Mouse (Mus musculus): ENCODE results near the gene Vav2. TPM values are rescaled to one million over a fixed set of nuclear protein-coding genes. Genes with fewer than 3 reads are reported as not detected.

The Vav2 gene
- polyA plus RNA-seq (2015; fragmentation: Nextera tagmentation; extraction: Ambion mirVana): 5.8 and 6.7 TPM in 2 replicates

DNA sequence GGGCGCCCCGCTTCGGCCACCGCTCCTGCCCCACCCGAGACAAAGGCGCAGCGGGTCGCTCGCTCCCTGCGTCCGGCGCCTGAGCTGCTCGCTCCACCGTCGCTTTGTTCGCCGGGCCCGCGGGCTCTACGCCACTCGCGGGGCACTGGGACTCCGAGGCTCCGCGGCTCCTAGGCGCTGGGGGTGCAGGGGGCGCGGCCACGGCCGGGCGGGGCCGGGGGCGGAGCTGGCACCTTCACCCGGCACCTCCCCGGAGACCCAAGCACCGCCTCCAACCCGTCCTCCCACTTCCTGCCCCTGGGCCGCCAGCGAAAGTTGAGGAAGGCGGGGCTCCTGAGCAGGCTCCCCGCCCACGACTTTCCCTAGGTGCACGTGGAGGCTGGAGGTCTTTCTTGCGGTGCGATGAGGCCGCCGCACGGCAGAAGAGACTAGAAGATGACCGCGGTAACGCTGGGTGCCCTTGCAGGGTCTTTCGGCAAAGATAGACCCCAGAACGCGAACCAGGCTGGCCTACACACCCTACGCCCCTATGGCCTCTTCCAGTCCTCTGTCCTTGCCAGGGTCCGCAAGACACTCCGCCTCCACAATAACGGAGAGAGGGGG, at the start of gene Vav2:
Gene Vav2, minus strand, starts transcription at position 179 of the 603 bp plus-strand sequence.
- Histone ChIP-seq H3K4me2 (replicated peaks) (peak within 1 kb of the TSS; percentile 97), H3K27me3 (no peaks in the 10 kb centered on the region), H3K27ac (replicated peaks) (peak within 1 kb of the TSS; percentile 75), H3K9me3 (replicated peaks) (no peaks in the 10 kb centered on the region), H3K36me3 (no peaks in the 10 kb centered on the region), H3K9ac (peak within 1 kb of the TSS; percentile 64), H3K4me1 (peaks cover 42% of the 10 kb centered on the region), H3K4me3 (replicated peaks) (peak within 1 kb of the TSS; percentile 73)
- peak; percentile 94 for ATAC-seq (ENCODE audit: insufficient number of reproducible peaks, low FRiP score, low TSS enrichment, low read depth)
- 1% methylated on average over 57 of the region's 58 CpGs for WGBS

DNA sequence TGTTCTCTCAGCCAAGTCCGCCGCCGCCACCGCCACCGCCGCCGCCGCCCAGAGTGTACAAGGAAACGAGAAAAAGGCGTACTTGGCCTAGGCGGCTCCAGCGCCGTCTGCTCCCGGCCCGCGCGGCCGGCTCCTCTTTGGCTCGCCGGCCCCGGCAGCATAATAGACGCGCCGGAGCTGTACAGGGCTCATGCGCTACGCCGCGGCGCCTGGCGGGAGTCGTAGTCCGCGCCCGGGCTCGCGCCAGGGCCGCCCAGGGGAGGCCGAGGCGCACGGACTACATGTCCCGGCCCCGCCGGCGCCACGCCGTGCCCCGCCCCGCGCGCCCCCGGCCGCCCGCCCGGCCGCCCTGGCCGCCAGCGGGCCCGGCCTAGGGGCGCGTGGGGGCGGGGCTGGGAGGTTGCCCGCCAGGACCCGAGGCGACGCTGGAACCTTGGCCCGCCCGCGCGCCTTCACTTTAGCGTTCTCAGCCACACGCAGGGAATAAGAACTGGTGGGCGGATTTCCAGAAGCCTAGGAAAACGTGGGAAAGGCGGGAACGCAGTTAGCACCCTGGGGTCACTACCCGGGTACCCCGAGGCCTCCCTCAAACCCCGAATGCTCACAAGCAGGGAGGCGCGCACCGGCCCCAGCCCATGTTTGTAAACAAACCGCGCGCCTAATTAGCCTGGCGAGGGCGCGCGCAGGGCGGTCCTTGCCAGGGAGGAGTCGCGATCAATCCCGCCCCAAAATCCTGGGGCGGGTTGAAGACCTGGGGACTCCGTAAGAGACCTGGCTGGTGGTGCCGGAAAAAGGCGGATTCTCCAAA, 48.9 kb upstream of the Vav2 start:
- peak; percentile 98 for ATAC-seq (ENCODE audit: insufficient number of reproducible peaks, low FRiP score, low TSS enrichment, low read depth)
- H3K9me3 ChIP-seq (replicated peaks): no peaks in the 10 kb centered on the region
- WGBS: under 1% methylated on average over 91 of the region's 96 CpGs

DNA sequence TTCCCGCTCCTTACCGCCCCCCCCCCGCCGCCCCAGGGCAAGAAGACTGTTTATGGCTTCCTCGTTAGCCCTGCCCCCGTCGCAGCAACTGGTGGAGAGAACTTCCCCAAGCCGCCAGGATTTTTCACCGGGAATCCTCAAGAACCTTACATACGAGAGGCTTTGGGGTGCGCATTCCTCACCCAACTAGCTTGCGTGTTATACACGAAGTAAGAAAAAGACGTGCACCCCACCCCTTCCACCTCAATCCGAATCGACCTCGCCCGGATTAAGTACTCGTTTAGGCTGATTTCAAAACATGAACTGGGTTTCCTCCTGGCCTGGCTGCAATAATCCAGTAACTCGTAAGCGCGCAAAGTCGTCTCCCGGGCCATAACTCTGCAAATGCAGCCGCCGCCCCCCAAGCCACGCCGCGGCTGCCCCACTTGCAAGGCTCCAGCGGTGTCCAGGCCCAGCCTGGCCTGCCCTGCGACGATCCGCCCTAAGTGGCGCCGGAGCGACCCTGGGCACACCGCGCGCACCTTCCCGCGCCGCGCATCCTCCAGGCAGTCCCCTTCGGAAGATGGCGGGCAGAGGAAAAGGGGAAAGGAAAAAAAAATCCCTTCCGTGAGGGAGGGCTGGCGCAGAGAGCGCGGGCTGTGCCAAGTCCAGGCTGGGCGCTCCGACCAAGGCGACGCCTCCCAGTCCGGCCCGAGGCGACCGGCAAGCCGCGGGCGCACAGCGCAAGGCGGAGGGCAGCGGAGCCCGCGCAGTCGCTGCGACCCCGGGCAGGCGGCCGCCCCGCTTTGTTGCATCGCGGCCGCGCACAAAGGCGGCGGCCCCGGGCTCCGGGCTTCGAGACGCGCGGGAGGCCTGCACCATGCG, 48.0 kb upstream of the Vav2 start:
- Histone ChIP-seq H3K36me3 (no peaks in the 10 kb centered on the region), H3K27me3 (no peaks in the 10 kb centered on the region), H3K27ac (replicated peaks) (peak overlapping the region; percentile 96), H3K4me3 (replicated peaks) (peak overlapping the region; percentile 98), H3K9ac (peak overlapping the region; percentile 96), H3K4me1 (peaks cover 55% of the 10 kb centered on the region), H3K4me2 (replicated peaks) (peak overlapping the region; percentile 68), H3K9me3 (replicated peaks) (no peaks in the 10 kb centered on the region)
- WGBS: under 1% methylated on average over 84 of the region's 84 CpGs
- peak; percentile 25 for ATAC-seq (ENCODE audit: insufficient number of reproducible peaks, low FRiP score, low TSS enrichment, low read depth)

More for the DNA sequence above, 48.9 kb upstream of the Vav2 start:
- Histone ChIP-seq H3K27me3 (no peaks in the 10 kb centered on the region), H3K36me3 (no peaks in the 10 kb centered on the region), H3K9ac (peak overlapping the region; percentile 96), H3K4me3 (replicated peaks) (peak overlapping the region; percentile 98), H3K4me2 (replicated peaks) (peak overlapping the region; percentile 68), H3K4me1 (peaks cover 46% of the 10 kb centered on the region), H3K27ac (replicated peaks) (peak overlapping the region; percentile 96)

DNA sequence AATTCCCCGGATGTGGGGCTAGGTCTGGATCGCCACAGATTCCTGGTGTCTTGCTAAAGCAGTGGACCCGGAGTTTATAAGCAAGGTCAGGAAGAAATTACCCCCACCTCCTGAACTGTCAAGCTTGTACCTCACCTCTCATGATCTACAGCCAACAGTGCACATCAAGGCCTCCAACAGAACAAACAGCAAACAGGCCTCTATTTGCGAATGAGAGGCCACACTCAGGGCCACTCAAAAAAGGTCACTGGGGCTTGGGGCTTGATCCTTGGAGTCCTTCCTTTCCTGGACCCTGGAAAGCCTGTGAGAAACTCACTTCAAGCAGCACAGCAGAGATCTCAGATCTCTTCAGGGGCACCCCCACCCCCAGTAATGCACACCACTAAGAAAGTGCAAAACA, 47.1 kb upstream of the Vav2 start:
- Histone ChIP-seq H3K9ac (peak overlapping the region; percentile 96), H3K4me1 (peaks cover 64% of the 10 kb centered on the region), H3K27ac (replicated peaks) (peak overlapping the region; percentile 96; the same call in 1 of the 2 replicates), H3K27me3 (no peaks in the 10 kb centered on the region), H3K9me3 (replicated peaks) (no peaks in the 10 kb centered on the region), H3K4me3 (replicated peaks) (peak overlapping the region; percentile 98), H3K4me2 (replicated peaks) (peak overlapping the region; percentile 68), H3K36me3 (no peaks in the 10 kb centered on the region)
- ATAC-seq (ENCODE audit: insufficient number of reproducible peaks, low FRiP score, low TSS enrichment, low read depth): no peak
- 23% methylated on average over 4 of the region's 4 CpGs for WGBS

DNA sequence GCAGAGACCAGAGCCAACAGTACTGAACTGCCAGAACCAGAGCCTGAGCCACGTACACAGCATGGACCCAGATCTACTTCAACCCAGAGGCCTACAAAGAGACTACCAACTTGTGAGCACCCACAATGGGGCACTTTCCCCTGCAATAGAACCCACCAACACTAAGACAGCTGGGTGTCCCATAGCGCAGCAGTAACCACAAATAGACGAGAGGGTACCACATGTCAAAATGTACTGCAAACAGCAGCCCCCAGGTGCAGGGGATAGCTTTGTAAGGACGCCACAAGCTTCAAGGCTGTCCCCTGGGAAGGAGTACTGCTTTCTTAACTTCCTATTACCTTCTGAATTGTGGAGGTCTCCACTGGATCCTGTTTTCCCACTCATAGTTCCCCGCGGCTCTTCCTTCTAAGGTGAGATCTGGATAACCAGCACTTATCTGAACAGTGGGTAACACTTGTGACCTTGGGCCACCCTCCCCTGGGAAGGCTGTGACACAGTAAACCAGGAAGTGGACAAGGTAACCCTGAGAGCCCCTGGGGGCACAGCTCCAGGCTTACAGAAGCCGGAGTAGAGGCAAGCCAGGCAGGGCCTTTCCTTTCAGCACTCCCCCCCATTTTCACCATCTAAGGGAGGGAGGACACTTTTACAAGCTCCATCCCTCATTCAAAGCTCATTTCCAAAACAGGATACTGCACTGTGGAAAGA, 46.4 kb upstream of the Vav2 start:
- no peak overlapping the region for H3K9ac ChIP-seq
- H3K27me3 ChIP-seq: no peaks in the 10 kb centered on the region
- H3K27ac ChIP-seq (replicated peaks): no peak overlapping the region
- peak overlapping the region; percentile 68 for H3K4me2 ChIP-seq (replicated peaks)
- peak overlapping the region; percentile 98 for H3K4me3 ChIP-seq (replicated peaks)
- peaks cover 66% of the 10 kb centered on the region for H3K4me1 ChIP-seq
- 60% methylated on average over 7 of the region's 7 CpGs for WGBS
- no peaks in the 10 kb centered on the region for H3K9me3 ChIP-seq (replicated peaks)
- peaks cover 2% of the 10 kb centered on the region; the same call in 1 of the 2 replicates for H3K36me3 ChIP-seq
- ATAC-seq (ENCODE audit: insufficient number of reproducible peaks, low FRiP score, low TSS enrichment, low read depth): no peak

DNA sequence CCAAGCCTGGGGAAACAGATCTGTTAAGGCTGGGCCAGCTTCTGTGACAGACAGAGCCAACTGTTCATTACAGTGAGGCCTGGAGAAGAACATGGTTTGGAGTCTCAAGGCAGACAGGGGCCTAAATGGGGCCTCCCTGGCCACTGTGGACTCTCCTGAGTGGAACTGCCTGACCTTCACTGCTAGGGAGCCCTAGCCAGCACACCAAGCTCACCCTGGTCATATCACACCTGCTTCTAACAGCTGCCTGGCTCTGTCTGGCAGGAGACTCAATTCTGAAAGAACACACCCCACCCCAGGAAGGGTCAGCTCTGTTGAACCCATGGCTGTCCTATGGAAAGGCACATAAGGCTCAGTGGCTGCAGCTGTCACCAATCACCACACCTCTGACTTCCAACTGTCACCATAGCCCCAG, 44.3 kb upstream of the Vav2 start:
- Histone ChIP-seq H3K4me1 (peaks cover 60% of the 10 kb centered on the region), H3K27ac (replicated peaks) (no peak overlapping the region), H3K4me2 (replicated peaks) (no peak overlapping the region), H3K9ac (no peak overlapping the region), H3K36me3 (peaks cover 12% of the 10 kb centered on the region; the same call in 1 of the 2 replicates), H3K9me3 (replicated peaks) (no peaks in the 10 kb centered on the region), H3K27me3 (no peaks in the 10 kb centered on the region), H3K4me3 (replicated peaks) (no peak overlapping the region)
- no peak for ATAC-seq (ENCODE audit: insufficient number of reproducible peaks, low FRiP score, low TSS enrichment, low read depth)

DNA sequence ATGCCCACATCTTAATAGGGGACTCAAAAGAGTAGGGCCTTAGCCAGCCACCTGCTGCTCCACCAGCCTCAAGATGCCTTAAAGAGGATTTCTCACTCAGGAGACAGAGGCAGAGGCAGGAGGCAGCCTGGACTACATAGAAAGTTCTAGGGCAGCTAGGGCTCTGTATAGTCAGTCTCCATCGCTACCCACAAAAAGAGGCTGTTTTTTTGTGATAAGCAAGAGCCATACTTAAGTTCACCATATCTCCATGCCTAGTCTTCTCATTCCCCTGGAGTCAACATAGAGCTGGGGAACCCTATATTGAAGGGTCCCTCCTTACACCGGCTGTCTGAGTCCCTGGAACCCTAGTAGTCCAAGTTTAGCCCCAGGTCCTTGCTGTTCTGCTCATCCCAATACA, 43.7 kb upstream of the Vav2 start:
- H3K27me3 ChIP-seq: no peaks in the 10 kb centered on the region
- H3K4me1 ChIP-seq: peaks cover 60% of the 10 kb centered on the region
- H3K36me3 ChIP-seq: peaks cover 19% of the 10 kb centered on the region; the same call in 1 of the 2 replicates
- no peak overlapping the region for H3K4me2 ChIP-seq (replicated peaks)
- H3K27ac ChIP-seq (replicated peaks): no peak overlapping the region
- no peak overlapping the region for H3K9ac ChIP-seq
- H3K9me3 ChIP-seq (replicated peaks): no peaks in the 10 kb centered on the region
- H3K4me3 ChIP-seq (replicated peaks): no peak overlapping the region
- no peak for ATAC-seq (ENCODE audit: insufficient number of reproducible peaks, low FRiP score, low TSS enrichment, low read depth)
- WGBS: 96% methylated on average over 2 of the region's 2 CpGs

DNA sequence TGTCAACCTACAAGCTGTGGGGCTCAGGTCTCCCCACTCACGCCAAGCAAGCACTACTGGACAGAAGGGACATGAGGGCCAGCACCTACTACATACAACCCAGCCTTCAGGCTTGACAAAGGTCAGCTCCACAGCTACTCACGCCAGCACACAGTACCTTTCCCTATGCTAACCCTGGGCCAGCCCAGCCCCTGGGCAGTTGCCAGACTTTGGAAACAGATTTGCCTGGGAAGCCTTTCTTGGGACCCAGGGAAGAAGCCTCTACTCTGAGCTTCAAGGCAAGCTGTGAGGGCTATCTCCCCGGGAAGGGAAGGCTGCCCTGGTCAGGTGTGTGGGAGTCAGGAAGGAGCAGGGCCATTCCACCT, 43.1 kb upstream of the Vav2 start:
- WGBS: 65% methylated on average over 3 of the region's 3 CpGs
- Histone ChIP-seq H3K27ac (replicated peaks) (no peak overlapping the region), H3K36me3 (peaks cover 23% of the 10 kb centered on the region; the same call in 1 of the 2 replicates), H3K9me3 (replicated peaks) (no peaks in the 10 kb centered on the region), H3K9ac (no peak overlapping the region), H3K27me3 (no peaks in the 10 kb centered on the region), H3K4me3 (replicated peaks) (no peak overlapping the region), H3K4me1 (peaks cover 60% of the 10 kb centered on the region), H3K4me2 (replicated peaks) (no peak overlapping the region)
- ATAC-seq (ENCODE audit: insufficient number of reproducible peaks, low FRiP score, low TSS enrichment, low read depth): no peak

DNA sequence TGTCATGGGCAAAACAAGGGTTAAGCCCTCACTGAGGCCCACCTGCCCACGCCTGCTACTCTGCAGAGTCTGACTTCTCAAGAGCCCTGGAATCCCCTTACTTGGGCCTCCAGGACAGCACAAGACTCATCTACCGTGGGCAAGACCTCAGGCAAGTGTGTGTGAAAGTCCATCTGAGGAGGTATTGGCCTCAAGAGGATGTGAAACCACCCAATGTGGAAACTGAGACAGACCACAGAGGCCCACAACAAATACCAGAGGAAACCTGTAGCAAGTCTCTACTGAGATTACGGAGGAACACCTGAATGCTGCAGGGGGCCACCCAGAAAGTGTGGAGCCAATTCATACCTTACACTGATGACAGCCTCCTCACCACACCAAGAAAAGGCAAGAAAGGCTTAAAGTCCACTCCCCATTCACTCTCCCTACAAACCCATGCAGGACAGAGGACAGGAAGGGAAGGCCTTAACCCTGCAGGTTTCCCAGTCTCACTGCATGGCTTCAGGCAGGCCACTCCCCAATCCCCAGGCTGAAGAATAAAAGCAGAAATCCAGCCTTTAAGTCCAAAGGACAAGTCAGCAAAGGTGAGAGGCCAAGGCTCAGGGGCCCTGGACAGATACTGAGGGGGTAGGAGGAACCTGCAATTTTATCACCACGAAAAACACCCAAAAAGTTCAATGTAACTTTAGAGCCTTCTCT, 42.6 kb upstream of the Vav2 start:
- Histone ChIP-seq H3K9ac (no peak overlapping the region), H3K4me1 (peaks cover 60% of the 10 kb centered on the region), H3K9me3 (replicated peaks) (no peaks in the 10 kb centered on the region), H3K27me3 (no peaks in the 10 kb centered on the region), H3K27ac (replicated peaks) (no peak overlapping the region), H3K4me3 (replicated peaks) (no peak overlapping the region), H3K36me3 (peaks cover 24% of the 10 kb centered on the region), H3K4me2 (replicated peaks) (no peak overlapping the region)
- no peak for ATAC-seq (ENCODE audit: insufficient number of reproducible peaks, low FRiP score, low TSS enrichment, low read depth)
- 68% methylated on average over 4 of the region's 4 CpGs for WGBS

DNA sequence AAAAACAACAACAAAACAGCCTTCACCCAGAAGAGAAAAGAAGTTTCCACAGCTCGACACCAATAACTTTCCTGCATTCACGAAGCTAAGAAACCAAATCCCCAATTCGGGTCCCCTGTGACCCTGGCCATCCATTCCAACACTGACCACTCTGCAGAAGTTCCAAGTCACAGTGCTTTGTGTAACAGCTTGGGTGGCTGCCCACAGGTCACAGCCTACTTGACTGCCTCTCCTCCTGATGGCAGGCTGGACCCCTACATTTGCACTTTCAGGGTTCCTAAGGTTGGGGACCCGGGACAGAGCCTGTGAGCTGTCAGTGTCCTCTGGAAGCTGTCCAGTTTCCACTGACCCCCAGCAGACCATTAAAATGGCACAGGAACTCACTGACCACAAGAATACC, 36.1 kb upstream of the Vav2 start:
- peaks cover 83% of the 10 kb centered on the region for H3K36me3 ChIP-seq
- WGBS: 84% methylated on average over 4 of the region's 4 CpGs
- no peak for ATAC-seq (ENCODE audit: insufficient number of reproducible peaks, low FRiP score, low TSS enrichment, low read depth)

More for the DNA sequence above, 36.1 kb upstream of the Vav2 start:
- Histone ChIP-seq H3K4me3 (replicated peaks) (no peak overlapping the region), H3K4me1 (0 out of 2 replicates have a peak, but pooled peaks cover 4% of the 10 kb centered on the region), H3K27ac (replicated peaks) (no peak overlapping the region), H3K4me2 (replicated peaks) (no peak overlapping the region), H3K9ac (no peak overlapping the region), H3K9me3 (replicated peaks) (no peaks in the 10 kb centered on the region), H3K27me3 (no peaks in the 10 kb centered on the region)
